Mouse (Mus musculus): ENCODE data around the gene Syne2. TPM values are rescaled to one million over a fixed set of nuclear protein-coding genes. Genes with fewer than 3 reads are reported as not detected.
A peak's percentile ranks its signal among the peaks of the same experiment; 100 is the strongest.

The Syne2 gene
- polyA plus RNA-seq, 1 experiment from 2014 or later = 42.6 TPM

Small RNAs within 50 kb of the gene (microRNA-seq; reads per million reads assigned to microRNA genes)
- 2.1 reads per million, percentile 2 among the genes with 10 or more reads in this experiment for gene Mir5101

Other genes with a start within 250 kb of the Syne2 start
- 14.5 and 15.5 TPM in 2 replicates for gene Ppp2r5e, start 221.9 kb upstream of the Syne2 start, polyA plus RNA-seq (2015; fragmentation: Nextera tagmentation; extraction: Ambion mirVana)
- 4.3 and 7.1 TPM in 2 replicates for gene Wdr89, start 148.6 kb upstream of the Syne2 start, polyA plus RNA-seq (2015; fragmentation: Nextera tagmentation; extraction: Ambion mirVana)
- 12.2 and 12.4 TPM in 2 replicates for gene Sgpp1, start 82.4 kb upstream of the Syne2 start, polyA plus RNA-seq (2015; fragmentation: Nextera tagmentation; extraction: Ambion mirVana)